Mouse (Mus musculus) lung, embryonic 14.5 days (tissue): ENCODE data around the gene Siae. TPM values are rescaled to one million over a fixed set of nuclear protein-coding genes. Genes with fewer than 3 reads are reported as not detected.
A peak's percentile ranks its signal among the peaks of the same experiment; 100 is the strongest.

Experiments
- ATAC-seq: fragments of 200-750 bp; cut with Nextera tagmentation; 2 replicates; pipeline ENCODE4 v1.8.0; 2017; ENCODE audit warnings: mild to moderate bottlenecking, moderate TSS enrichment, moderate library complexity; ENCODE audit not compliant: insufficient read depth
- DNase-seq: peaks from one replicate; pipeline ENCODE4 v3.0.0-alpha.2; 2015
- H3K27ac ChIP-seq: fragments of 300-500 bp; sonication (generic); 2 replicates; pipeline ENCODE4 v1.5.1; 2014; ENCODE audit warnings: low read depth, mild to moderate bottlenecking, moderate library complexity
- H3K27me3 ChIP-seq: fragments of 300-500 bp; sonication (generic); 2 replicates; pipeline ENCODE4 v1.6.1; 2014; ENCODE audit warnings: low read length, control low read depth; ENCODE audit not compliant: insufficient read depth
- H3K36me3 ChIP-seq: fragments of 300-500 bp; sonication (generic); 2 replicates; pipeline ENCODE4 v1.6.1; 2014; ENCODE audit warnings: control low read depth; ENCODE audit not compliant: insufficient read depth
- H3K4me1 ChIP-seq: fragments of 300-500 bp; sonication (generic); 2 replicates; pipeline ENCODE4 v1.6.1; 2014; ENCODE audit warnings: antibody characterized with exemption, control low read depth; ENCODE audit not compliant: insufficient read depth
- H3K4me2 ChIP-seq: fragments of 300-500 bp; sonication (generic); 2 replicates; pipeline ENCODE4 v1.6.1; 2014; ENCODE audit warnings: mild to moderate bottlenecking
- H3K4me3 ChIP-seq: fragments of 300-500 bp; sonication (generic); 2 replicates; pipeline ENCODE4 v1.5.1; 2014; ENCODE audit warnings: low read depth, low read length
- H3K9ac ChIP-seq: fragments of 300-500 bp; sonication (generic); 2 replicates; pipeline ENCODE4 v1.6.1; 2014
- H3K9me3 ChIP-seq: fragments of 300-500 bp; sonication (generic); 2 replicates; pipeline ENCODE4 v1.6.1; 2016; ENCODE audit warnings: low read depth, low read length, control low read depth
- CTCF ChIP-seq: IDR thresholded peaks from 2 replicates; pipeline ENCODE4 v1.5.1; 2016; ENCODE audit warnings: antibody characterized with exemption, low read depth
- WGBS: fragments of 180-500 bp; shearing (Covaris S2); extraction: QIAGEN DNeasy Blood & Tissue Kit; methylation state at CpG from one replicate; pipeline ENCODE4 v1.1.7; 2014; 5-methylcytosine and 5-hydroxymethylcytosine counted together
- polyA plus RNA-seq: library from polyadenylated mRNA; unstranded; fragments of >200 nt; fragmentation: Nextera tagmentation; extraction: Ambion mirVana; gene quantifications from 2 replicates; pipeline ENCODE4 v1.2.1, GENCODE M21; 2014

Siae gene
- polyA plus RNA-seq, 1 experiment from 2014 or later = 12.2 TPM

- Histone ChIP-seq H3K9me3 (no peaks in the 10 kb centered on the region), H3K4me1 (0 out of 2 replicates have a peak, but pooled peaks cover 5% of the 10 kb centered on the region), H3K4me2 (peak overlapping the region; percentile 4; the same call in 1 of the 2 replicates), H3K9ac (no peak overlapping the region), H3K36me3 (no peaks in the 10 kb centered on the region), H3K27me3 (peaks cover 17% of the 10 kb centered on the region), H3K27ac (peak overlapping the region; percentile 71; the same call in 1 of the 2 replicates), H3K4me3 (no peak overlapping the region)
- peak; percentile 29 for DNase-seq
- no peak for TF ChIP-seq CTCF
- WGBS = 60% methylated on average over 7 of the region's 7 CpGs
- ATAC-seq = no peak
These were observed 13.5 kb upstream of the Siae start for GRCm38 (mm10) chr9:37541851-37542642.

GRCm38 (mm10) chr9:37543869-37544440 is 11.5 kb upstream of the Siae start:
- ATAC-seq = no peak
- H3K36me3 ChIP-seq = no peaks in the 10 kb centered on the region
- peak overlapping the region; percentile 42; the same call in 1 of the 2 replicates for H3K27ac ChIP-seq
- H3K4me1 ChIP-seq = 0 out of 2 replicates have a peak, but pooled peaks cover 5% of the 10 kb centered on the region
- DNase-seq = no peak
- no peak for TF ChIP-seq CTCF
- H3K4me2 ChIP-seq = peak overlapping the region; percentile 66
- 29% methylated on average over 12 of the region's 12 CpGs for WGBS
- H3K9me3 ChIP-seq = no peaks in the 10 kb centered on the region
- no peak overlapping the region for H3K9ac ChIP-seq
- H3K27me3 ChIP-seq = peaks cover 17% of the 10 kb centered on the region
- H3K4me3 ChIP-seq = peak overlapping the region; percentile 32

DNA sequence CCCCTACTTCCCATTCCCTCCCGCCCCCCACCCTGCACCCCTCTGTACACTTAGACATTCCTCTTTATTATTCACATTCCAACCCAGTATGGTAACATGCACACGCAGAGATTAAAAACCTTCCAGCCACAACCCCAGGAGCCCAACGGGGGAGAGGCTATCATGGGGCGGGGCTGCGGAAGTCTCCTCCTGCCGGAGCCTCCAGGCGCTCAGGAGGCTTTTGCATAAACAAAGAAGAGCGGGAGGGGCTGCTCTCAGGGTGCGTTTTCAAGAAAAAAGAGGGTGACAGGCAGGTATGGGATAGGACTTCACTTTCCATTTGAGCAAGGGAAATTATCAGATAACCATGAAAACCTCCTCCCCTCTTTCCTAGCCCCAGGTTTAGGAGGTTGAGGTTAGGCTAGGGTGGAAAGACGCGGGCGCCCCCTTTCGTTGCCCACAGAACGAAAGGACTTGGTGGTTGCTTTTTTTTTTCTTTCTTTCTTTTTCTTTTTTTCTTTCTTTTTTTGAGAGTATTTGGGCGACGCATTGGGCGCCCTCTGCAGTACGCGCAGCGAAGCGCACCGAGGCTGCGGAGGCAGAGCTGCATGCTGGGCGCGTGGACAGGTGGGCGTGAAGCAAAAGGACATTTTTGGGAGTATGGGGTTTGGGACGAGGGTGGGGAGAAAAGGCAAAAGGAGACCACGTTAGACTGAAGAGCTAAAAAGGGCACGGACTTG is 10.9 kb upstream of the Siae start:
- no peaks in the 10 kb centered on the region for H3K36me3 ChIP-seq
- under 1% methylated on average over 29 of the region's 29 CpGs for WGBS
- DNase-seq (peak; percentile 81), ATAC-seq (peak; percentile 67)
- H3K4me1 ChIP-seq = 0 out of 2 replicates have a peak, but pooled peaks cover 5% of the 10 kb centered on the region
- no peaks in the 10 kb centered on the region for H3K9me3 ChIP-seq
- peak overlapping the region; percentile 5; the same call in 1 of the 2 replicates for H3K9ac ChIP-seq
- H3K4me3 ChIP-seq = peak overlapping the region; percentile 32
- peak; percentile 78 for TF ChIP-seq CTCF
- H3K4me2 ChIP-seq = peak overlapping the region; percentile 66
- peak overlapping the region; percentile 42; the same call in 1 of the 2 replicates for H3K27ac ChIP-seq
- H3K27me3 ChIP-seq = peaks cover 17% of the 10 kb centered on the region

DNA sequence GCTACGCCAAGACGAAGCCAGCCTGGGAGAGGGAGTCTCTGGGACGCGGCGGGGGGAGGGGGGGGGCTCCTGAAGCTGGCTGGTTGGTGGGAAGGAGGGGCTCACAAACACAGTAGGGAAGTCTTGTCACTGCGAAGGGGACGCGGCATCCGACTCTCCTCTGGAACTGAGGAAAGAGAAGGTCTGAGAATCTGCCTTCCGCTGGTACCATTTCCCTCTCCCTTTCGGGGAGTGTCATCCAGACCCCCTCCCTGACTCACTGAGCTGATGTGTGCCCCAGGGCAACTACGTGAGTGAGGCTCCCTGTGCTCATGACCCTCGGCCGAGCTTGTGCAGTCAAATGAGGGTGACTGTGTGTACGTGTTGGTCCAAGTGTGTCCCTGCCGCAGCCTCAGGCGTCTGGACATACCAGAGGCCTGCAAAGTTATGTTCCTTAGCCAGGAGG is 10.3 kb upstream of the Siae start:
- Histone ChIP-seq H3K36me3 (no peaks in the 10 kb centered on the region), H3K4me3 (peak overlapping the region; percentile 32), H3K9ac (no peak overlapping the region), H3K27me3 (peaks cover 18% of the 10 kb centered on the region), H3K4me1 (0 out of 2 replicates have a peak, but pooled peaks cover 5% of the 10 kb centered on the region), H3K9me3 (no peaks in the 10 kb centered on the region), H3K27ac (no peak overlapping the region), H3K4me2 (peak overlapping the region; percentile 66)
- WGBS = 13% methylated on average over 17 of the region's 17 CpGs
- TF ChIP-seq CTCF = no peak
- ATAC-seq = peak; percentile 33
- DNase-seq = no peak

GRCm38 (mm10) chr9:37545847-37546452 is 9.5 kb upstream of the Siae start:
- DNase-seq = no peak
- Histone ChIP-seq H3K9ac (no peak overlapping the region), H3K4me3 (peak overlapping the region; percentile 14; the same call in 1 of the 2 replicates), H3K27ac (no peak overlapping the region), H3K27me3 (peaks cover 26% of the 10 kb centered on the region), H3K4me1 (0 out of 2 replicates have a peak, but pooled peaks cover 5% of the 10 kb centered on the region), H3K36me3 (no peaks in the 10 kb centered on the region), H3K4me2 (peak overlapping the region; percentile 32), H3K9me3 (no peaks in the 10 kb centered on the region)
- 17% methylated on average over 27 of the region's 27 CpGs for WGBS
- no peak for TF ChIP-seq CTCF
- no peak for ATAC-seq

DNA sequence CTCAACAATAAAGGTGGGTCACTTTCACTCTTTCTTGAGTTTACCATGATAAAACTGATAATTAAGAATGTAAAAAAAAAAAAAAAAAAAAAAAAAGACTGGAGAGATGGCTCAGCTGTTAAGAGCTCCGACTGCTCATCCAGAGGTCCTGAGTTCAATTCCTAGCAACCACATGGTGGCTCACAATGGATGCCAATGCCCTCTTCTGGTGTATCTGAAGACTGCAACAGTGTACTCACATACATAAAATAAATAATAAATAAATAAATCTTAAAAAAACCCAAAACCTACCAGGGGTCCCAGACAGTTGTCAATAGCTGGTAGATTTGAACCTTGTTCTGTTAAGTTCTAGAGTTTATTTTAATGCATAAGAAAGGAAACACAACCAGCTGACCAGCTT is 8.6 kb upstream of the Siae start:
- WGBS = 86% methylated on average over 1 of the region's 1 CpGs
- H3K9me3 ChIP-seq = no peaks in the 10 kb centered on the region
- H3K27me3 ChIP-seq = peaks cover 33% of the 10 kb centered on the region
- ATAC-seq (no peak), DNase-seq (no peak)
- no peak overlapping the region for H3K4me3 ChIP-seq
- H3K4me2 ChIP-seq = no peak overlapping the region
- 0 out of 2 replicates have a peak, but pooled peaks cover 6% of the 10 kb centered on the region for H3K4me1 ChIP-seq
- peak; percentile 37 for TF ChIP-seq CTCF
- no peak overlapping the region for H3K9ac ChIP-seq
- no peak overlapping the region for H3K27ac ChIP-seq
- H3K36me3 ChIP-seq = no peaks in the 10 kb centered on the region
